Mouse (Mus musculus) liver, embryonic 14.5 days (tissue): ENCODE measurements around the gene Pknox2. TPM values are rescaled to one million over a fixed set of nuclear protein-coding genes. Genes with fewer than 3 reads are reported as not detected.

Experiments
- ATAC-seq: fragments of 200-750 bp; cut with Nextera tagmentation; 2 replicates; pipeline ENCODE4 v1.8.0; 2017; ENCODE audit warnings: moderate number of reproducible peaks, mild to moderate bottlenecking, moderate library complexity; ENCODE audit not compliant: insufficient read depth
- DNase-seq, 3 experiments: peaks; one replicate each; pipeline ENCODE4 v3.0.0-alpha.2; 2012 to 2013; ENCODE audit warnings: low read depth in 3 of 3, low spot score in 3 of 3
- H3K27ac ChIP-seq: fragments of 300-500 bp; sonication (generic); 2 replicates; pipeline ENCODE4 v1.5.1; 2014; ENCODE audit warnings: moderate library complexity, mild to moderate bottlenecking, control low read depth, inconsistent platforms
- H3K27me3 ChIP-seq: fragments of 300-500 bp; sonication (generic); 2 replicates; pipeline ENCODE4 v1.6.1; 2014; ENCODE audit warnings: mild to moderate bottlenecking, low read length, moderate library complexity; ENCODE audit not compliant: control insufficient read depth, insufficient read depth
- H3K36me3 ChIP-seq: fragments of 300-500 bp; sonication (generic); replicated peaks from 2 replicates; pipeline ENCODE4 v1.6.1; 2014; ENCODE audit warnings: low read depth; ENCODE audit not compliant: control insufficient read depth, insufficient read depth
- H3K4me1 ChIP-seq, 2 experiments: fragments of 200-500 bp in 1 of 2; fragments of 300-500 bp in 1 of 2; sonication (generic) in 1 of 2; replicated peaks; 2 replicates each; pipeline ENCODE4 v1.6.1; 2012 to 2014; ENCODE audit warnings: antibody characterized with exemption in 1 of 2, inconsistent platforms in 1 of 2, low read length in 1 of 2; ENCODE audit not compliant: control insufficient read depth in 2 of 2, insufficient read depth in 2 of 2
- H3K4me2 ChIP-seq: fragments of 300-500 bp; sonication (generic); 2 replicates; pipeline ENCODE4 v1.6.1; 2014; ENCODE audit warnings: low read depth, mild to moderate bottlenecking, control low read depth, moderate library complexity
- H3K4me3 ChIP-seq, 2 experiments: fragments of 200-500 bp in 1 of 2; fragments of 300-500 bp in 1 of 2; sonication (generic) in 1 of 2; 2 replicates each; pipeline ENCODE4 v1.5.1; 2012 to 2014; ENCODE audit warnings: low read depth in 2 of 2, low read length in 2 of 2, mild to moderate bottlenecking in 2 of 2, control low read depth in 1 of 2, inconsistent platforms in 1 of 2, moderate library complexity in 1 of 2; ENCODE audit not compliant: insufficient read depth in 1 of 2
- H3K9ac ChIP-seq: fragments of 300-500 bp; sonication (generic); replicated peaks from 2 replicates; pipeline ENCODE4 v1.6.1; 2014; ENCODE audit warnings: mild to moderate bottlenecking, control low read depth, moderate library complexity
- H3K9me3 ChIP-seq: fragments of 300-500 bp; sonication (generic); 2 replicates; pipeline ENCODE4 v1.6.1; 2016; ENCODE audit warnings: low read length, mixed read lengths; ENCODE audit not compliant: control insufficient read depth
- CTCF ChIP-seq: IDR thresholded peaks from 2 replicates; pipeline ENCODE4 v1.5.1; 2016; ENCODE audit warnings: antibody characterized with exemption, low read depth, control low read depth
- EP300 ChIP-seq: IDR thresholded peaks from 2 replicates; pipeline ENCODE4 v1.6.1; 2016; ENCODE audit warnings: antibody characterized with exemption, low read depth
- WGBS: fragments of 180-500 bp; shearing (Covaris S2); extraction: QIAGEN DNeasy Blood & Tissue Kit; methylation state at CpG from one replicate; pipeline ENCODE4 v1.1.7; 2014; ENCODE audit not compliant: insufficient replicate concordance; 5-methylcytosine and 5-hydroxymethylcytosine counted together
- polyA plus RNA-seq, 2 experiments: library from polyadenylated mRNA; depleted of rRNA in 1 of 2; stranded (reverse) in 1 of 2; unstranded in 1 of 2; fragments of >200 nt; fragmentation: Nextera tagmentation in 1 of 2; extraction: Ambion mirVana in 1 of 2; gene quantifications; 2 replicates each; pipeline versions ENCODE4 v1.2.1 to v1.2.3; 2012 to 2014

Pknox2 gene
- polyA plus RNA-seq, 2 experiments: 0.08 to 0.18 TPM

DNA sequence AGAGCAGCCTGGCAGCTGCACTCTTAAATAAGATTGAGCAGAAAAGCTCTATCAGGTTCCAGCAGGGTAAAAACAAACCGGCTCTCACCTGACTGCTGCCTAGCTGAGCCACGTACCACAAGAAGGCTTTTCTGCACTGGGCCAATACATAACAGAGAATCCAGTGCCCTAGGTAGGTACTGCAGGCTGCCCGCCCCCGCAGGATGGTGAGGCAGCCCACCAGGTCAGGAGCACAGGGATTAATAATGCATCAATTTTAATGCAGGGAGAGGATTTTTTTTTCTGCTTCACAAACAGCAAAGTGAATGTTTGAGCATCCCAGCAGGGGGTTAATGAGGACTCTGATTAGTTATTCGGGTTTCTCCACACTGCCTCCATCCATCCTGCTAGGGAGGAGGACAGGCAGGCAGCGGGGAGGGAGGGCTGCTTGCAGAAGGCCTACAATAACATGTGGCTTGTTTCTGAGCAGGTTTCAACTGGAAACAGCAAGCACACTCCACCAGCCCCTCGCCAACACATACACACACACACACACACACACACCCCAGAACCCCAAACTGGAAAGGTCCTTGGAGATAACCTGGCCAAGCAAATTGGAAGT, 145.2 kb downstream of the Pknox2 start:
- TF ChIP-seq EP300 (no peak), CTCF (no peak)
- Histone ChIP-seq H3K9ac (no peak overlapping the region), H3K27me3 (no peaks in the 10 kb centered on the region), H3K4me3 (no peak overlapping the region), H3K9me3 (no peaks in the 10 kb centered on the region), H3K4me2 (no peak overlapping the region), H3K36me3 (no peaks in the 10 kb centered on the region), H3K4me1 (no peaks in the 10 kb centered on the region), H3K27ac (no peak overlapping the region)
- DNase-seq (no peak), ATAC-seq (no peak)
- WGBS: 36% methylated on average over 7 of the region's 7 CpGs

DNA sequence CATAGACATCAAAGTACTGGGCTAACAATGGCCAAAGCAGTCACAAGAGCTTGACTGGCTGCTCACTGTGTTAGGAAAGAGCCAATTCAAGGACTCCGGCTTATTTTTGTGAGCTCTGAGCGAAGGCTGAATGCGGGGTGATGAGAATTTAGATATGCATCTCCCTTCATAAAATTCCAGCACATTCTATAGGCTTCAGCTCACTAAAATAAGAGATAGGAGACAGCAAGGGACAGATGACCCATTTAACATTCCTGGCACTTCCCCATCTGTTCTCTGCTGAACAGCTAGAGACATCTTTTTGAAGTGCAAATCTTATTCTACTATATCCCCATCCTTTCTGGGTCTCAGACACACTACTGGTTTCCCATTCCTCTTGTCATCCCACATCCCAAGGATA, 147.8 kb downstream of the Pknox2 start:
- Histone ChIP-seq H3K4me2 (no peak overlapping the region), H3K27ac (no peak overlapping the region), H3K4me3 (no peak overlapping the region), H3K36me3 (no peaks in the 10 kb centered on the region), H3K4me1 (no peaks in the 10 kb centered on the region), H3K9ac (no peak overlapping the region), H3K9me3 (no peaks in the 10 kb centered on the region), H3K27me3 (no peaks in the 10 kb centered on the region)
- DNase-seq (no peak), ATAC-seq (no peak)
- no peak for TF ChIP-seq CTCF
- no peak for TF ChIP-seq EP300
- WGBS: 70% methylated on average over 3 of the region's 3 CpGs

DNA sequence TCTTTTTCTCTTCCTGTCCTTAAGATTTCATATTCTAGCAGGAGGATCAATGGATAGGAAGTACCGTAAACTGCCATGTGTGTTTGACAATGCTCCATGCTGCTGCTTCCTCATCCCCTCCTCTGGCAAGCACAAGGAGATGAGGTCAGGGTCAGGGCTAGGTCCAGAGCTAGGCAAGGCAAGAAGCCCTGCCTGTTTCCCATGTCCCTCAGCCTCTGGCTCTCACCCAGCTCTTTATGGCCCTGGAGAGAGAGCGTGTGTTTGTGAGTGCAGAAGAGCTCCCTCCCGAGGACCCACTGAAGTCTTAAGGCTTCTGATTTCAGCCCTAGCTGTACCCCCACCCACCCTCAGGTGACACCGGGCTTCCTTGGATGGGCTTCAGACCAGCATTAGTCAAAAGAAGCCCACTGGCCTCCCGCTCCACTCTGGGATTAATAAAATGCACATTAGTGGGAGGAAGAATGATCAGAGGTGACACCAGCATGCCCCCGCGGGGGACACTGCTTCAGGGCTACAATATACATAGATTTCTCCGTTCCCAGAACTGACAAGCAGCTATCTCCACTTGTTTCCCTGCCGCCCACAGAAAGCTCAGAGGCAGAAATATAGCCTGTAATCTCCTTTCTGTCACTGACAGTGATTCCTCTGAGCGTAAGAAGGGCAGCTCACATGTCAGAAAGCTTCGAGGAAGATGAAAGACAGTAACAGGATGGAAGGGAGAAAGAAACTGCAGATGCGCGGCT, 156.4 kb downstream of the Pknox2 start:
- DNase-seq: no peak
- Histone ChIP-seq H3K9ac (no peak overlapping the region), H3K4me3 (no peak overlapping the region), H3K4me1 (no peaks in the 10 kb centered on the region), H3K9me3 (no peaks in the 10 kb centered on the region), H3K4me2 (no peak overlapping the region), H3K36me3 (no peaks in the 10 kb centered on the region), H3K27me3 (no peaks in the 10 kb centered on the region), H3K27ac (no peak overlapping the region)
- ATAC-seq: no peak
- TF ChIP-seq CTCF (no peak), EP300 (no peak)
- 54% methylated on average over 13 of the region's 13 CpGs for WGBS

DNA sequence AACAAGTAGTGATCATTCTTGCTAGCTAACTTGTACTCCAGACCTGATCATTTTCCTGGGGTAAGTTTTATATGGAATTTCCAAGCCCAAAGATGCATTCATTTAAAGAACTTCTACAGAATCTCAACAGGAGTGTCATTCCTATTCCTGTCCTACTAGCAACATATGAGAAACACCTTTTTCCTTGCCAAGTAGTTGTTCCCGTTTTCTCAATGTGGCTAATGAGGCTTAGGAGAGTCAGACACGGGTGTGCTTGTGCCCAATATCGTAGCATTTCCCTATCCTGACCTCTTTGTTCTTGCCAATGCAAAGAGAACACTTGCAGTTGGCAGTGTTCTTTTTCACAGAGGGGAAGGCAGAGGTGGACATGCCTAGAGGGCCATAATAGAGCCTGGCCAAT, 157.2 kb downstream of the Pknox2 start:
- TF ChIP-seq CTCF: no peak
- no peak for TF ChIP-seq EP300
- 51% methylated on average over 3 of the region's 3 CpGs for WGBS
- no peak overlapping the region for H3K4me2 ChIP-seq

DNA sequence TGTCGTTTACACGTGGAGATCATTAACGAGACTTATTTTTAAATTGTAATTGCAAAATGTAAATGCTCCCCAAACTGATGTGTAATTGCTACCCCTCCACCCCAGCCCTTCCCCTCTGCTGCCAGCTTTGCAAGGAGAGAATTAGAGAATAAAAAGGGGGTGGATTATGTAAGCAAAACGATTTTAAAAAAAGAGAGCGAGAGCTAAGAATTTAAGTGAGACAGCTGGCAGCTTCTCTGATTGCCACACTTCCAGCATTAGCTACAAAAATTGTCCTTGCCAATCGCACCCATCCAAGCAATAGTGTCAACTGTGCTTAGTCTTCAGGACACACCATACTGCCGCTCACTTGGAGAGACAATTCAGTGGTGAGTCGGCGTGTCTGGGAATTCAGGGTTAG, 162.0 kb downstream of the Pknox2 start:
- Histone ChIP-seq H3K9ac (no peak overlapping the region), H3K9me3 (no peaks in the 10 kb centered on the region), H3K4me3 (no peak overlapping the region), H3K27ac (no peak overlapping the region), H3K27me3 (no peaks in the 10 kb centered on the region), H3K4me1 (no peaks in the 10 kb centered on the region), H3K4me2 (no peak overlapping the region), H3K36me3 (no peaks in the 10 kb centered on the region)
- ATAC-seq (no peak), DNase-seq (no peak)
- 63% methylated on average over 9 of the region's 9 CpGs for WGBS
- TF ChIP-seq CTCF (no peak), EP300 (no peak)

More for the DNA sequence above, 157.2 kb downstream of the Pknox2 start:
- Histone ChIP-seq H3K4me1 (no peaks in the 10 kb centered on the region), H3K27me3 (no peaks in the 10 kb centered on the region), H3K27ac (no peak overlapping the region), H3K4me3 (no peak overlapping the region), H3K9me3 (no peaks in the 10 kb centered on the region), H3K9ac (no peak overlapping the region), H3K36me3 (no peaks in the 10 kb centered on the region)
- ATAC-seq (no peak), DNase-seq (no peak)
